In genomic region chr3:55785981-55786725, GRCm38 (mm10) we compare ENCODE assay signal across 12 mouse cellular contexts. TPM values are rescaled to one million over a fixed set of nuclear protein-coding genes. Genes with fewer than 3 reads are reported as not detected.
A peak's percentile ranks its signal among the peaks of the same experiment; 100 is the strongest.
DNase-seq lines count a peak whose midpoint lies in the region; ATAC-seq and TF ChIP-seq lines count a peak whose summit lies in the region.
"Had no signal": no experiment of that assay in that cellular context is flagged by ENCODE, and none has a peak within 500 bp of the region (broad histone marks: within the 10 kb centered on the region; RNA-seq: fewer than 3 reads in every experiment).

No protein-coding gene starts in this region.

- no peak for TF ChIP-seq CTCF in forebrain, postnatal 0 days (IDR thresholded peaks at IDR 0.05; ENCODE audit: low read depth)

- WGBS in forebrain, postnatal 0 days: 42% methylated on average over 3 of the region's 3 CpGs
- WGBS in forebrain, embryonic 15.5 days: 19% methylated on average over 3 of the region's 3 CpGs
- WGBS in hindbrain, embryonic 14.5 days: 14% methylated on average over 3 of the region's 3 CpGs
- 23% methylated on average over 3 of the region's 3 CpGs for WGBS in midbrain, embryonic 16.5 days
- WGBS in heart, embryonic 11.5 days (ENCODE audit: insufficient replicate concordance): 26% methylated on average over 3 of the region's 3 CpGs

- no peak overlapping the region for H3K9ac ChIP-seq in forebrain, postnatal 0 days
- H3K9ac ChIP-seq in forebrain, embryonic 15.5 days (replicated peaks): no peak overlapping the region
- peak overlapping the region; percentile 76 for H3K9ac ChIP-seq in hindbrain, embryonic 14.5 days
- H3K9ac ChIP-seq in midbrain, embryonic 16.5 days (ENCODE audit: low read depth, low read length): peak overlapping the region; percentile 59
- no peak overlapping the region for H3K9ac ChIP-seq in heart, embryonic 11.5 days (ENCODE audit: low read depth, low read length)
- H3K9ac ChIP-seq: heart, embryonic 15.5 days had no signal

- no peak overlapping the region for H3K4me2 ChIP-seq in forebrain, postnatal 0 days (ENCODE audit: low read depth)
- H3K4me2 ChIP-seq in forebrain, embryonic 15.5 days (replicated peaks): no peak overlapping the region
- H3K4me2 ChIP-seq in hindbrain, embryonic 14.5 days (replicated peaks): peak overlapping the region; percentile 65
- H3K4me2 ChIP-seq in midbrain, embryonic 16.5 days (ENCODE audit: low read length): peak overlapping the region; percentile 80
- H3K4me2 ChIP-seq in heart, embryonic 11.5 days: no peak overlapping the region
- H3K4me2 ChIP-seq: heart, embryonic 15.5 days had no signal

- peaks cover 30% of the 10 kb centered on the region for H3K27me3 ChIP-seq in forebrain, postnatal 0 days (ENCODE audit: insufficient read depth, low read length)
- peaks cover 60% of the 10 kb centered on the region for H3K27me3 ChIP-seq in forebrain, embryonic 15.5 days
- peaks cover 6% of the 10 kb centered on the region for H3K27me3 ChIP-seq in hindbrain, embryonic 14.5 days (ENCODE audit: control insufficient read depth, insufficient read depth, low read length)
- no peaks in the 10 kb centered on the region for H3K27me3 ChIP-seq in midbrain, embryonic 16.5 days (ENCODE audit: control insufficient read depth, insufficient read depth, low read depth, low read length)
- peaks cover 46% of the 10 kb centered on the region for H3K27me3 ChIP-seq in heart, embryonic 11.5 days (ENCODE audit: control insufficient read depth, insufficient read depth, low read length)

- ATAC-seq in forebrain, postnatal 0 days: no peak
- ATAC-seq in forebrain, embryonic 15.5 days (replicated peaks): no peak
- ATAC-seq in hindbrain, embryonic 14.5 days (ENCODE audit: low FRiP score): no peak
- no peak for ATAC-seq in midbrain, embryonic 16.5 days
- no peak for ATAC-seq in heart, embryonic 11.5 days (replicated peaks; ENCODE audit: insufficient number of reproducible peaks, low FRiP score, low TSS enrichment)

- H3K9me3 ChIP-seq in forebrain, postnatal 0 days (ENCODE audit: low read length): no peaks in the 10 kb centered on the region
- no peaks in the 10 kb centered on the region for H3K9me3 ChIP-seq in forebrain, embryonic 15.5 days
- no peaks in the 10 kb centered on the region for H3K9me3 ChIP-seq in hindbrain, embryonic 14.5 days (ENCODE audit: control insufficient read depth, low read length)
- H3K9me3 ChIP-seq in midbrain, embryonic 16.5 days (replicated peaks; ENCODE audit: control insufficient read depth, low read length, poor library complexity, severe bottlenecking): no peaks in the 10 kb centered on the region
- no peaks in the 10 kb centered on the region for H3K9me3 ChIP-seq in heart, embryonic 11.5 days (replicated peaks; ENCODE audit: control insufficient read depth, low read length)
- H3K9me3 ChIP-seq: heart, embryonic 15.5 days had no signal

- H3K27ac ChIP-seq in forebrain, postnatal 0 days (ENCODE audit: low read depth, low read length): no peak overlapping the region
- no peak overlapping the region for H3K27ac ChIP-seq in forebrain, embryonic 15.5 days (replicated peaks)
- peak overlapping the region; percentile 98 for H3K27ac ChIP-seq in hindbrain, embryonic 14.5 days
- peak overlapping the region; percentile 97 for H3K27ac ChIP-seq in midbrain, embryonic 16.5 days (ENCODE audit: low read length)
- H3K27ac ChIP-seq in heart, embryonic 11.5 days (ENCODE audit: low read depth, low read length): no peak overlapping the region
- H3K27ac ChIP-seq: heart, embryonic 15.5 days had no signal

- DNase-seq in forebrain, postnatal 0 days: peak; percentile 38
- DNase-seq in cerebellum, postnatal 14 days: peak; percentile 52 to 69
- peak; percentile 50 for DNase-seq in hindbrain, embryonic 14.5 days (ENCODE audit: low spot score)
- no peak for DNase-seq in thymus, postnatal 10 days (ENCODE audit: low spot score in 2 of 2)
- no peak for DNase-seq in urinary bladder, postnatal 10 days (ENCODE audit: low spot score)
- DNase-seq: kidney, postnatal 10 days had no signal

- peaks cover 11% of the 10 kb centered on the region; the same call in 1 of the 2 replicates for H3K36me3 ChIP-seq in forebrain, postnatal 0 days (ENCODE audit: insufficient read depth)
- H3K36me3 ChIP-seq in forebrain, embryonic 15.5 days: no peaks in the 10 kb centered on the region
- no peaks in the 10 kb centered on the region for H3K36me3 ChIP-seq in hindbrain, embryonic 14.5 days (replicated peaks; ENCODE audit: control insufficient read depth, insufficient read depth)
- H3K36me3 ChIP-seq in midbrain, embryonic 16.5 days (ENCODE audit: control insufficient read depth, insufficient read depth, low read length): no peaks in the 10 kb centered on the region
- no peaks in the 10 kb centered on the region for H3K36me3 ChIP-seq in heart, embryonic 11.5 days (ENCODE audit: control insufficient read depth, insufficient read depth, low read length)
- H3K36me3 ChIP-seq: heart, embryonic 15.5 days had no signal

- no peak overlapping the region for H3K4me3 ChIP-seq in forebrain, postnatal 0 days (ENCODE audit: low read depth, low read length)
- no peak overlapping the region for H3K4me3 ChIP-seq in forebrain, embryonic 15.5 days
- H3K4me3 ChIP-seq in hindbrain, embryonic 14.5 days (replicated peaks; ENCODE audit: low read length): peak overlapping the region; percentile 39
- H3K4me3 ChIP-seq in midbrain, embryonic 16.5 days (ENCODE audit: low read depth, low read length): peak overlapping the region; percentile 45
- H3K4me3 ChIP-seq in heart, embryonic 11.5 days (ENCODE audit: low read depth, low read length): no peak overlapping the region
- H3K4me3 ChIP-seq: heart, embryonic 15.5 days had no signal

- H3K4me1 ChIP-seq in forebrain, postnatal 0 days (ENCODE audit: insufficient read depth): peaks cover 3% of the 10 kb centered on the region; the same call in 1 of the 2 replicates
- H3K4me1 ChIP-seq in forebrain, embryonic 15.5 days: peaks cover 32% of the 10 kb centered on the region
- peaks cover 24% of the 10 kb centered on the region for H3K4me1 ChIP-seq in hindbrain, embryonic 14.5 days (replicated peaks; ENCODE audit: control insufficient read depth, insufficient read depth, low read length)
- peaks cover 19% of the 10 kb centered on the region for H3K4me1 ChIP-seq in midbrain, embryonic 16.5 days (ENCODE audit: control insufficient read depth, insufficient read depth, low read length)
- peaks cover 14% of the 10 kb centered on the region for H3K4me1 ChIP-seq in heart, embryonic 11.5 days (ENCODE audit: control insufficient read depth, insufficient read depth, low read length)

RNA-seq across cellular contexts. Expression of gene Mab21l1, which starts 3.8 kb away (rescaled TPM):
- total RNA-seq in forebrain, postnatal 0 days (2014; rRNA removed): 8.9 and 16.9 TPM in 2 replicates
- 10.0 and 13.5 TPM in 2 replicates for polyA plus RNA-seq in forebrain, postnatal 0 days (2015; fragmentation: Nextera tagmentation; extraction: Ambion mirVana)
- polyA plus RNA-seq in forebrain, embryonic 15.5 days (2015; fragmentation: Nextera tagmentation; extraction: Ambion mirVana): 16.8 and 17.8 TPM in 2 replicates
- polyA plus RNA-seq in hindbrain, embryonic 14.5 days (2014; fragmentation: Nextera tagmentation; extraction: Ambion mirVana): 131 and 149 TPM in 2 replicates
- 136 and 156 TPM in 2 replicates for polyA plus RNA-seq in midbrain, embryonic 16.5 days (2015; fragmentation: Nextera tagmentation; extraction: Ambion mirVana)
- 0.89 and 0.93 TPM in 2 replicates for polyA plus RNA-seq in heart, embryonic 11.5 days (2014; fragmentation: Nextera tagmentation; extraction: Ambion mirVana)
- total RNA-seq: liver, adult 2 months; megakaryocyte progenitor cell, adult 5-6 weeks had no signal
- polyA plus RNA-seq: liver, adult 2 months had no signal

Comparison
In these comparisons a context has a peak if more than half of its experiments do, and no peak if none do; other contexts are left out.
1. DNase-seq: peak in forebrain, postnatal 0 days (single experiment), cerebellum, postnatal 14 days (2 of 2) and hindbrain, embryonic 14.5 days (single experiment); none in thymus, postnatal 10 days (0 of 2) and urinary bladder, postnatal 10 days (single experiment).
2. H3K27ac ChIP-seq: peak in hindbrain, embryonic 14.5 days (single experiment) and midbrain, embryonic 16.5 days (single experiment); none in forebrain, postnatal 0 days (single experiment), forebrain, embryonic 15.5 days (single experiment) and heart, embryonic 11.5 days (single experiment).
3. H3K4me2 ChIP-seq: peak in hindbrain, embryonic 14.5 days (single experiment) and midbrain, embryonic 16.5 days (single experiment); none in forebrain, postnatal 0 days (single experiment), forebrain, embryonic 15.5 days (single experiment) and heart, embryonic 11.5 days (single experiment).
4. H3K4me3 ChIP-seq: peak in hindbrain, embryonic 14.5 days (single experiment) and midbrain, embryonic 16.5 days (single experiment); none in forebrain, postnatal 0 days (single experiment), forebrain, embryonic 15.5 days (single experiment) and heart, embryonic 11.5 days (single experiment).
5. H3K9ac ChIP-seq: peak in hindbrain, embryonic 14.5 days (single experiment) and midbrain, embryonic 16.5 days (single experiment); none in forebrain, postnatal 0 days (single experiment), forebrain, embryonic 15.5 days (single experiment) and heart, embryonic 11.5 days (single experiment).